Mouse (Mus musculus) lung, embryonic 15.5 days (tissue): Measurements from ENCODE around the gene Ttc26. TPM values are rescaled to one million over a fixed set of nuclear protein-coding genes. Genes with fewer than 3 reads are reported as not detected.
A peak's percentile ranks its signal among the peaks of the same experiment; 100 is the strongest.
"Not testable (repeated sequence)": the region's sequence is repeated elsewhere in the genome, so short reads cannot be mapped to it uniquely, and the experiment has no call there.

ENCODE experiments used
- ATAC-seq: fragments of 200-750 bp; cut with Nextera tagmentation; 2 replicates; pipeline ENCODE4 v1.8.0; 2017; ENCODE audit warnings: moderate number of reproducible peaks, borderline replicate concordance; ENCODE audit not compliant: low FRiP score, low TSS enrichment; ENCODE audit errors: extremely low read depth
- H3K27ac ChIP-seq: fragments of 300-500 bp; sonication (generic); 2 replicates; pipeline ENCODE4 v1.5.1; 2015; ENCODE audit warnings: moderate library complexity, mild to moderate bottlenecking, inconsistent platforms
- H3K27me3 ChIP-seq: fragments of 300-500 bp; sonication (generic); 2 replicates; pipeline ENCODE4 v1.6.1; 2015; ENCODE audit warnings: inconsistent platforms
- H3K36me3 ChIP-seq: fragments of 300-500 bp; sonication (generic); 2 replicates; pipeline ENCODE4 v1.6.1; 2015; ENCODE audit warnings: inconsistent platforms
- H3K4me1 ChIP-seq: fragments of 300-500 bp; sonication (generic); 2 replicates; pipeline ENCODE4 v1.6.1; 2015; ENCODE audit warnings: inconsistent platforms
- H3K4me2 ChIP-seq: fragments of 300-500 bp; sonication (generic); 2 replicates; pipeline ENCODE4 v1.6.1; 2015; ENCODE audit warnings: inconsistent platforms, mild to moderate bottlenecking, moderate library complexity
- H3K4me3 ChIP-seq: fragments of 300-500 bp; sonication (generic); 2 replicates; pipeline ENCODE4 v1.5.1; 2015; ENCODE audit warnings: mild to moderate bottlenecking, inconsistent platforms
- H3K9ac ChIP-seq: fragments of 300-500 bp; sonication (generic); 2 replicates; pipeline ENCODE4 v1.6.1; 2015; ENCODE audit warnings: inconsistent platforms
- H3K9me3 ChIP-seq: fragments of 300-500 bp; sonication (generic); 2 replicates; pipeline ENCODE4 v1.6.1; 2016; ENCODE audit warnings: inconsistent platforms
- WGBS: fragments of 180-500 bp; shearing (Covaris S2); methylation state at CpG from one replicate; pipeline ENCODE4 v1.1.7; 2015; 5-methylcytosine and 5-hydroxymethylcytosine counted together
- polyA plus RNA-seq: library from polyadenylated mRNA; unstranded; fragments of >200 nt; fragmentation: Nextera tagmentation; extraction: Ambion mirVana; gene quantifications from 2 replicates; pipeline ENCODE4 v1.2.1, GENCODE M21; 2015

Ttc26 gene
- polyA plus RNA-seq, 1 experiment from 2014 or later: 8.9 TPM

DNA sequence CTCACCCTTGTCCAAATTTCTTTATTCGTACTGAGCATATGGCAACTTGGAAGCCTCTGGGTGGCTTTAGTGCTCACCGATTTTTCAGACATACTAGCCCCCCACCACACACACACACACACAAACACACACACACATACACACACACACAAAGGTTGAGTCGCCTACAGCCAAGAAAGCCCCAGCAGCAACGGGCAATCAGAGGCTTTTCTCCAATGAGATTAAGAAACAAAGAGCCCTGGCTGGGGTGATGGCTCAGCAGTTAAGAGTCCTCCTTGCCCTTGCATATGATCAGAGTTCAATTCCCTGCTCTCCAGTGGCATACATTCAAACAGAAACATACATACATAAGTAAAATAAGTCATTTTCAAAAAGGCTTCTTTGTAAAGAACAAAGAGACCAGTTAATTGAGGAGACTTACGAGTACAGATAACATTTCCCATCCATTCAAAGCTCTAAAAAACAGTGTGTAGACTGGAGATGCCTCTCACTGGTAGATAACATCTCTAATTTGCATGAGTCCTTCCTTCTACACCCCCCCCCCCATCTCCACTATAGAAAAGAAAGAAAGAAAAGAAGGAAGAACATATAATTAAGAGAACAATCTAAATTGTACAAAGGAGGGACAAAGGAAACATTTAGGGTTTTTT lies 23.5 kb upstream of the Ttc26 start:
- H3K4me1 ChIP-seq: peaks cover 7% of the 10 kb centered on the region; the same call in 1 of the 2 replicates
- peaks cover 40% of the 10 kb centered on the region for H3K27me3 ChIP-seq
- H3K9ac ChIP-seq: no peak overlapping the region
- H3K36me3 ChIP-seq: no peaks in the 10 kb centered on the region
- H3K4me3 ChIP-seq: no peak overlapping the region
- H3K4me2 ChIP-seq: no peak overlapping the region
- ATAC-seq: no peak
- H3K9me3 ChIP-seq: no peaks in the 10 kb centered on the region
- no peak overlapping the region for H3K27ac ChIP-seq
- WGBS: 65% methylated on average over 5 of the region's 5 CpGs

DNA sequence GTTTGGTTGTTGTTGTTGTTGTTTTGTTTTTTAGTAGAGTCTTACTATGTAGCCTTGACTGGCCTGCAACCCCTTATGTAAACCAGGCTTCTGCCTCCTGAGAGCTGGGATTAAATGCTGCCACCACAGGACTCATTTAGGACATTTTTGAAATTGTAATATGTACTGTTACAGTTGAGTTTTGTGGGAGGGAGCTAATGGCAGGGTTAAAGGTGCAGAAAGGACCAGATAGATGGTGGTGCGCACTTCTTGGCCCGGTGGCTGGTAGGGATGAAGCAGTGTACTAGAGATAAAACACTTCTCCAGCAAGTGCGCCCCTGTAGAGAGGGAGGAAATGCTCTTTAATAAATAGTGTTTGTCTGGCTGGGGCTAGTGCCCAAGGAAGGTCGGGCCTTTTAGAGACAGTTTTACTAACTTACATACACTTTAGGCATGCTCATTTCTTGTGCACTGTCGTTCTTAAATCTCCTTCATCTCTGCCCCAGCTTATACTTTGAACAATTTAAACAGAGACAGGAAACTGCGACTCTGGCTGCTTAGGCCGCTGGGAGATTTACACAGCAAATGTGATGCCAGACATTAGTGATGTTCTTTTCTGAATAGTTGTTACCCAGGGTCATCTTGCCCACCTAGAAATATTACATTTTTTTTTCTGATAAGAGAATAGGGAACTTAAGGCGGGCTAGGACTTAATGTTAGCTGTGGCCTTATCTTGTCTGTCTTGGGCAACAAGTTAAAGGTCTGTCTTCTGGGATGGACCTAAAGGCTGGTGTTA lies 22.8 kb upstream of the Ttc26 start:
- Histone ChIP-seq H3K9me3 (no peaks in the 10 kb centered on the region), H3K4me1 (peaks cover 3% of the 10 kb centered on the region; the same call in 1 of the 2 replicates), H3K4me2 (no peak overlapping the region), H3K4me3 (no peak overlapping the region), H3K9ac (no peak overlapping the region), H3K27ac (no peak overlapping the region), H3K27me3 (peaks cover 32% of the 10 kb centered on the region), H3K36me3 (no peaks in the 10 kb centered on the region)
- 61% methylated on average over 8 of the region's 8 CpGs for WGBS
- no peak for ATAC-seq

DNA sequence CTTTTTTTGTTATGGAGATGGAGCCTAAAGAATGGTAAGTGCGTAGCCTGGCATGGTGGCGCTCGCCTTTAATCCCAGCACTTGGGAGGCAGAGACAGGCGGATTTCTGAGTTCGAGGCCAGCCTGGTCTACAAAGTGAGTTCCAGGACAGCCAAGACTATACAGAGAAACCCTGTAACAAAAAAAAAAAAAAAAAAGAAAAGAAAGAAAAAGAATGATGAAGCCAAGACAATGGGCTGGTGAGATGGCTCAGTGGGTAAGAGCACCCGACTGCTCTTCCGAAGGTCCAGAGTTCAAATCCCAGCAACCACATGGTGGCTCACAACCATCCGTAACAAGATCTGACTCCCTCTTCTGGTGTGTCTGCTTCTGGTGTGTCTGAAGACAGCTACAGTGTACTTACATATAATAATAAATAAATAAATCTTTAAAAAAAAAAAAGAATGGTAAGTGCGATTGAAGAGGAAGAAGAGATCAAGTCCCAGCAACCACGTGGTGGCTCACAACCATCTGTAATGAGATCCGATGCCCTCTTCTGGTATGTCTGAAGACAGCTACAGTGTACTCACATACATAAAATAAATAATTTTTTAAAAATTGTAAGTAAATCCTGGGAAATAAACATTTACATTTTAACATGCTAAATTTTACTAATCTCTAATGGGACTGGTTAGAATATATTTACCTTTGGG lies 22.1 kb upstream of the Ttc26 start:
- 90% methylated on average over 11 of the region's 11 CpGs for WGBS
- not testable (repeated sequence) for H3K4me3 ChIP-seq, ATAC-seq, H3K27ac ChIP-seq, H3K9me3 ChIP-seq, H3K9ac ChIP-seq, H3K4me1 ChIP-seq, H3K4me2 ChIP-seq, H3K36me3 ChIP-seq
- peaks cover 28% of the 10 kb centered on the region; the same call in 1 of the 2 replicates for H3K27me3 ChIP-seq

DNA sequence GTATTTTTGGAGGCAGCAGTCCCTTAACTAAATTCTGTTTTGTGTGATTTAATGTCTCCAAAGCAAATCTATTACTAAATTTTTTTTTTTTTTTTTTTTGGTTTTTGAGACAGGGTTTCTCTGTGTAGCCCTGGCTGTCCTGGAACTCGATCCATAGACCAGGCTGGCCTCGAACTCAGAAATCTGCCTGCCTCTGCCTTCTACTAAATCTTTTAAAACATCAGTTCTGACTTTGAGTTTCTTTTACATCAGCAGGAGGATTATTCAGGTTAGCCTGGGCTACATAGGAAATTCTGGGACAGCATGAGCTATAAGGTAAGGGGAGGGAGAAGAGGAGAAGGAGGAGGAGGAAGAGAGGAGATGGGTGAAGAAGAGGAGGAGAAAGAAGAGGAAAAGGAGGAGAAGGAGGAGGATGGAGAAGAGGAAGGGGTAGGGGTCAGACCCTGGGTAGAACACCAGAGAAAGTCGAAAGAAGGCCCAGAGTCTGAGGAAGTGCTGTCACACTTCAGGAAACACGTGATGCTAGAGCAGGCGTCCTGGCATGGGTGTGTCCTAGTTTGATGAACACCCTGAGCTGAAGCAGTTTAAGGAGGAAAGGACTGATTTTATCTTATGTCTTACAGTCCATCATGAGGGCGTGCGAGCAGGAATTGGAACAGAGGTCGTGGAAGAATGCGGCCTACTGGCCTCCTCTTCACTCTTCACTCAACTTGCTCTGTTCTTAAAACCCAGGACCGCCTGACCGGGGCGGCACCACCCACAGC lies 21.4 kb upstream of the Ttc26 start:
- H3K9ac ChIP-seq: no peak overlapping the region
- H3K9me3 ChIP-seq: no peaks in the 10 kb centered on the region
- no peaks in the 10 kb centered on the region; the same call in 1 of the 2 replicates for H3K4me1 ChIP-seq
- 77% methylated on average over 12 of the region's 12 CpGs for WGBS
- no peak overlapping the region for H3K27ac ChIP-seq
- H3K36me3 ChIP-seq: no peaks in the 10 kb centered on the region
- no peak for ATAC-seq
- no peak overlapping the region for H3K4me2 ChIP-seq
- no peak overlapping the region for H3K4me3 ChIP-seq
- peaks cover 20% of the 10 kb centered on the region; the same call in 1 of the 2 replicates for H3K27me3 ChIP-seq

DNA sequence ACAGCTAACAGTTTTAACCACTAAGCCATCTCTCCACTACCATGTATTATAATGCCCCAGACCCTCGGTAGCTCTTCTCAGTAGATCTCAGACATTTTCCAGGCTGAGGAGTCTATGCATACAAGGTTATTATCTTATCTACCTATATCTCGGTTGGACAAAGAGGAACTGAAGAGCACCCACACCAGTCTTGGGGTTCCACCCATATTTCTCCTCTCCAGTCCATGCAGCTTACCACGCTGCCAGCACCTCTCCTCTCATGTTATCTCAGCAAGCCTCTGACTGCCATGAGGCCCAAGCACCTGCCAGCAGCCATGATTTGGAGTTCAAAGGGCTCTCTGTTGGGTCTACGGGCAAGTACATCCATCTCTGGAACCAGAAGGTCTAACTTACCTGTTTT lies 20.2 kb upstream of the Ttc26 start:
- Histone ChIP-seq H3K27me3 (peaks cover 11% of the 10 kb centered on the region; the same call in 1 of the 2 replicates), H3K9ac (no peak overlapping the region), H3K4me3 (no peak overlapping the region), H3K4me2 (no peak overlapping the region), H3K27ac (no peak overlapping the region), H3K36me3 (no peaks in the 10 kb centered on the region), H3K4me1 (no peaks in the 10 kb centered on the region), H3K9me3 (no peaks in the 10 kb centered on the region)
- WGBS: 76% methylated on average over 4 of the region's 4 CpGs
- no peak for ATAC-seq

DNA sequence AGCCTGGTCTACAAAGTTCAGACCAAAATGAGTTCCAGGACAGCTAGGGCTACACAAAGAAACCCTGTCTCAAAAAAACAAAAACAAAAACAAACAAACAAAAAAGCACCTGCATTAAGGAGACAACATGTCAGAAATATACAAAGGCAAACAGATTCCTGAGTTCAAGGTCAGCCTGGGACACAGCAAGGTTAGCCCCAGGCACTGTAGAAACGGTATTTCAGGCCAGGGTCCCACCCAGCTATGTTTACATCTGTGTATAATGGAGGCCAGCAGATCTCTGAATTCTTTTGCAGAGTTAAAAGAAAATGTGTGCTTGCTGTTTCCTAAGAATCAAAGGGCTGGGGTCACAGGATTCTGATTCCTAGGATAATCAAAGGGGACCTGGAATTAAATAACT lies 19.3 kb upstream of the Ttc26 start:
- Histone ChIP-seq H3K9ac (no peak overlapping the region), H3K27me3 (0 out of 2 replicates have a peak, but pooled peaks cover 4% of the 10 kb centered on the region), H3K36me3 (no peaks in the 10 kb centered on the region), H3K4me2 (no peak overlapping the region), H3K27ac (no peak overlapping the region), H3K4me3 (no peak overlapping the region), H3K4me1 (no peaks in the 10 kb centered on the region), H3K9me3 (no peaks in the 10 kb centered on the region)
- 27% methylated on average over 1 of the region's 1 CpGs for WGBS
- ATAC-seq: no peak

DNA sequence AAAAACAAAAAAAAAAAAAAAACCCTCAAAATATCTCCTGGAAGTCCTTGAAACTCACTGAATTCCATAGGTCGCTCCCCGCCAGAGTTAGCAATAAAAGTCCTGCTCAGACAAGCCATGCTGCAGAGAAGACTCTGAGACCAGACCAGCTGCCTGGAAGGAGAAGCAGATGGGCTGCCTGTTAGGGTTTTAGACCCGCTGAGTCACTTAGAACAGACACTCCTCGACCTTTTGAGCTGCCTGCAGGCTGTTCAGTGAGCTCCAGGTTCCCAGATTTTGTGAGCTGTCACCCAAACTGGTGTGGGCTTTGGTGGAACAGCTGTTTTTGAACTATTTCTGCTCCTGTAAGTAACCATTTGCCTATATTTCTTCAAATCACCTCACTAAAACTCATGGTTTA lies 17.9 kb upstream of the Ttc26 start:
- H3K9me3 ChIP-seq: no peaks in the 10 kb centered on the region
- 63% methylated on average over 4 of the region's 4 CpGs for WGBS
- no peaks in the 10 kb centered on the region for H3K36me3 ChIP-seq

DNA sequence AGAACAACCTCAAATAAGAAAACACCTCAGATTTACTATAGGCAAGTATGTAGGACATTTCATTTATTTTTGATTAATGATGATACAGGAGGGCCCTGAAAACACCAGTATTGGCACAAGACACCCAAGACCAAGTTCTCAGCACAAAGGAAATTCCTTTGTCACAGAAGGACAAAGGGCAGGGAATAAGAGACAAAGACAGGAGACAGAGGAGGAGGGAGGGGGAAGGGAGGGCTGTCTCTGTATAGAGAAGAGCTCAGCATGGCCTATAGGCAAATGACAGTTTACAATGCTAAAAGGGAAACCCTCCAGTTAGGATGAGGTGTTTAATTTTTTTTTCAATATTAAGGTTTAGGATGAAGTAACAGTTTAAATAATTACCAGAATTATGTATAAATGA lies 17.1 kb upstream of the Ttc26 start:
- Histone ChIP-seq H3K27me3 (no peaks in the 10 kb centered on the region), H3K9ac (no peak overlapping the region), H3K36me3 (no peaks in the 10 kb centered on the region), H3K4me2 (no peak overlapping the region), H3K4me3 (no peak overlapping the region), H3K4me1 (no peaks in the 10 kb centered on the region), H3K9me3 (no peaks in the 10 kb centered on the region), H3K27ac (no peak overlapping the region)
- no peak for ATAC-seq

More for the DNA sequence above, 17.9 kb upstream of the Ttc26 start:
- Histone ChIP-seq H3K4me3 (no peak overlapping the region), H3K4me2 (no peak overlapping the region), H3K4me1 (no peaks in the 10 kb centered on the region), H3K9ac (no peak overlapping the region), H3K27me3 (no peaks in the 10 kb centered on the region), H3K27ac (no peak overlapping the region)
- ATAC-seq: no peak

DNA sequence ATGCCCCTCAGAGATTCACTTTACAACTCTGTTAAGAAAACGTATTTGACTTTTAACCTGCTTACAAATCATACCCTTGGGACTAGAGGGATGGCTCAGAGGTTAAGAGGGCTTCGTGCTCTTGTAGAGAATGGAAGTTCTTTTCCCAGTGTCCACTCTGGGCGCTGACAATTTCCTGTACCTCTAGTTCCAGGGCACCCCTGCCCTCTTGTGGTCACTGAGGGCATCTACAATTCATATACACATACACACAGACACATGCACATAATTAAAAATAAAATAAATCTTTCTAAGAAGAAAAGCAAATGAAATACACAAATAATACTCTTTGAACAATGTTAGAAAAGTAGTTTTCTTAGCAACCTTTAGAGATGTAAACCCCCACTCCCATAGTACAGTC lies 11.3 kb upstream of the Ttc26 start:
- no peak for ATAC-seq
- no peaks in the 10 kb centered on the region for H3K27me3 ChIP-seq
- WGBS: 75% methylated on average over 3 of the region's 3 CpGs
- H3K9ac ChIP-seq: no peak overlapping the region
- no peak overlapping the region for H3K27ac ChIP-seq
- H3K4me2 ChIP-seq: no peak overlapping the region
- H3K9me3 ChIP-seq: no peaks in the 10 kb centered on the region
- H3K4me3 ChIP-seq: no peak overlapping the region
- H3K36me3 ChIP-seq: no peaks in the 10 kb centered on the region
- H3K4me1 ChIP-seq: no peaks in the 10 kb centered on the region

DNA sequence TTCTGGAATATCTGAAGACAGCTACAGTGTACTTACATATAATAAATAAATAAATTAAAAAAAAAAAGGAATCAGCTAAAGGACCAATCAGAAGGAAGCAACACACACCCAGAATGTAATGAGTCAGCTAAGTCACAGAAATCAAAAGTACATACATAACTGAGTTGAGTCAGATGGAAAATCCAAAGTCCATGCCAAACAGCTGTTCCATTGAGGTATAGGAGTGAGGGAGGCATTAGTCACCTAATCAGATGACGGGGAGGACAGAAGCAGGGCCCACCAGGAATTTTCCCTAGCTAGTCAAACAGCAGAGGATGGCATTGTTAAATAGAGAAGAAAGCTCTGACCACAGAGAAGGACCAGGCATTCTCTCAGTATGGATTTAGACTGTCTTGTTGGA lies 7.0 kb upstream of the Ttc26 start:
- Histone ChIP-seq H3K4me2 (no peak overlapping the region), H3K27ac (no peak overlapping the region), H3K36me3 (no peaks in the 10 kb centered on the region), H3K4me3 (no peak overlapping the region), H3K27me3 (no peaks in the 10 kb centered on the region), H3K4me1 (no peaks in the 10 kb centered on the region), H3K9me3 (no peaks in the 10 kb centered on the region), H3K9ac (no peak overlapping the region)
- no peak for ATAC-seq
- WGBS: 75% methylated on average over 1 of the region's 1 CpGs

DNA sequence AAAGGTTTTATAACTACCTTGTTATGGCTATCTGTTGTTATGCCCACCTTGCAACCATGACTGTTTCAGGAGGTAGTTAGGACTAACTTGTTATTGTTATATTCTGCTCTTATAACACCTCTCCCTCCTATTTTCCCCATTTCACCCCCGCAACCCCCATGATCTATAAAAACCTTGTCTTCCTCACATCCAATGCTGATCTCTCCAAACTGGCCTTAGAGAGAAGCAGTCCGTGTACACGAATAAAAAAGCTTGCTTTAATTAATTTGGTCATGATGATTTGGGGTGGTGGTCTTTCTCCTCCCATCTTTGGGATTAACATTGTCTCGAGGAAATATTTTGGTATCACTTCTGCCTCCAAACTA lies 523 bp upstream of the Ttc26 start:
- Histone ChIP-seq H3K9ac (peak overlapping the region; percentile 50), H3K27me3 (no peaks in the 10 kb centered on the region), H3K9me3 (no peaks in the 10 kb centered on the region), H3K4me1 (0 out of 2 replicates have a peak, but pooled peaks cover 5% of the 10 kb centered on the region), H3K36me3 (0 out of 2 replicates have a peak, but pooled peaks cover 2% of the 10 kb centered on the region), H3K27ac (no peak overlapping the region), H3K4me3 (peak overlapping the region; percentile 64), H3K4me2 (peak overlapping the region; percentile 82)
- WGBS: 4% methylated on average over 4 of the region's 4 CpGs
- no peak for ATAC-seq
